Mouse (Mus musculus) heart, adult 2 months (tissue): ENCODE results near the gene Slc12a8.

Source experiments
- CTCF ChIP-seq: fragments of 200-600 bp; IDR thresholded peaks from 2 replicates; pipeline ENCODE4 v1.8.1; 2022; ENCODE audit warnings: antibody characterized with exemption, mild to moderate bottlenecking, moderate library complexity
- EP300 ChIP-seq: fragments of 200-500 bp; IDR thresholded peaks from 2 replicates; pipeline ENCODE4 v1.6.1; 2011; ENCODE audit warnings: low read depth, low read length, control low read depth; ENCODE audit not compliant: insufficient read depth

- TF ChIP-seq EP300 (peak; percentile 96), CTCF (no peak)
These were observed 159.5 kb downstream of the Slc12a8 start for GRCm38 (mm10) chr16:33676347-33677312.
